Mouse (Mus musculus): ENCODE measurements around the gene March7.

DNA sequence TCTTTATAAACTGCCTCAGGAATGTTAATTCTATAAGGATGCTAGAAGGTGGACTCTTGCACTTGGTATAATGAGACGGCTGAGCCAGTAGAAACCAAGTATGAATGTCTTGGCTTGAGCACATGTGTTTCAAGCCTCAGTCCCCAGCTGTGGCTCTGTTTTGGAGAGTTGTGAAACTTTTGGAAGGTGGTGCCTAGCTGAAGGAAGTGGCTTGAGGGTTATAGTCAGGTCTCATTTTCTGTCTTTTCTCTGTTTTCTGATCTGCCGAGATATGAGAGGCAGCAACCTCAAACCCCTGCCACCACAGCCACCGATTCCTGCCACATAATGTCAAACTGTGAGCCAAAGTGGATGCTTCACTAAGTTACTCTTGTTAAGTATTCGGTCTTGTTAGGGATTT is 68.9 kb downstream of the March7 start:
- TF ChIP-seq CTCF (IDR thresholded peaks at IDR 0.05; ENCODE audit: low read depth) (no peak), EP300 (IDR thresholded peaks at IDR 0.05; ENCODE audit: low read depth) (no peak)
